Mouse (Mus musculus): Measurements from ENCODE around the gene Cgrrf1. TPM values are rescaled to one million over a fixed set of nuclear protein-coding genes. Genes with fewer than 3 reads are reported as not detected.

Gene Cgrrf1
- polyA plus RNA-seq (2015; fragmentation: Nextera tagmentation; extraction: Ambion mirVana) = 27.4 and 32.0 TPM in 2 replicates

- peaks cover 11% of the 10 kb centered on the region for H3K4me1 ChIP-seq (ENCODE audit: insufficient read depth, low read length)
- peak within 1 kb of the TSS; percentile 64 for H3K4me2 ChIP-seq (replicated peaks; ENCODE audit: low read depth, low read length)
- H3K9ac ChIP-seq (replicated peaks; ENCODE audit: low read length) = peak within 1 kb of the TSS; percentile 78
- under 1% methylated on average over 32 of the region's 32 CpGs for WGBS
- peak within 1 kb of the TSS; percentile 65 for H3K4me3 ChIP-seq (ENCODE audit: low read length)
- ATAC-seq (ENCODE audit: low FRiP score, low TSS enrichment) = peak; percentile 100
- no peaks in the 10 kb centered on the region for H3K9me3 ChIP-seq (ENCODE audit: low read length)
- no peaks in the 10 kb centered on the region for H3K27me3 ChIP-seq (ENCODE audit: insufficient read depth, low read length)
- H3K27ac ChIP-seq (ENCODE audit: low read length) = peak within 1 kb of the TSS; percentile 52
- H3K36me3 ChIP-seq (ENCODE audit: insufficient read depth, low read length) = no peaks in the 10 kb centered on the region
These were observed at the start of gene Cgrrf1 for GRCm38 (mm10) chr14:46831837-46832333. TSS of gene Cgrrf1 (plus strand) at chr14:46832125.

GRCm38 (mm10) chr14:46782187-46782828 is 49.6 kb upstream of the Cgrrf1 start:
- H3K27me3 ChIP-seq (ENCODE audit: insufficient read depth, low read length) = no peaks in the 10 kb centered on the region
- H3K9ac ChIP-seq (replicated peaks; ENCODE audit: low read length) = no peak overlapping the region
- H3K9me3 ChIP-seq (ENCODE audit: low read length) = peaks cover 7% of the 10 kb centered on the region; the same call in 1 of the 2 replicates
- H3K4me2 ChIP-seq (replicated peaks; ENCODE audit: low read depth, low read length) = no peak overlapping the region
- WGBS = 87% methylated on average over 8 of the region's 8 CpGs
- no peak overlapping the region for H3K27ac ChIP-seq (ENCODE audit: low read length)
- no peak for ATAC-seq (ENCODE audit: low FRiP score, low TSS enrichment)
- no peak overlapping the region for H3K4me3 ChIP-seq (ENCODE audit: low read length)
- peaks cover 50% of the 10 kb centered on the region for H3K36me3 ChIP-seq (ENCODE audit: insufficient read depth, low read length)
- peaks cover 10% of the 10 kb centered on the region for H3K4me1 ChIP-seq (ENCODE audit: insufficient read depth, low read length)

GRCm38 (mm10) chr14:46783327-46783926 is 48.5 kb upstream of the Cgrrf1 start:
- Histone ChIP-seq H3K4me1 (ENCODE audit: insufficient read depth, low read length) (peaks cover 10% of the 10 kb centered on the region), H3K9ac (replicated peaks; ENCODE audit: low read length) (no peak overlapping the region)

GRCm38 (mm10) chr14:46785247-46785646 is 46.7 kb upstream of the Cgrrf1 start:
- Histone ChIP-seq H3K9me3 (ENCODE audit: low read length) (no peaks in the 10 kb centered on the region), H3K36me3 (ENCODE audit: insufficient read depth, low read length) (peaks cover 22% of the 10 kb centered on the region)
- WGBS = 86% methylated on average over 5 of the region's 5 CpGs

More at GRCm38 (mm10) chr14:46783327-46783926, 48.5 kb upstream of the Cgrrf1 start:
- no peaks in the 10 kb centered on the region for H3K27me3 ChIP-seq (ENCODE audit: insufficient read depth, low read length)
- no peak overlapping the region for H3K4me2 ChIP-seq (replicated peaks; ENCODE audit: low read depth, low read length)
- H3K9me3 ChIP-seq (ENCODE audit: low read length) = peaks cover 7% of the 10 kb centered on the region; the same call in 1 of the 2 replicates
- H3K4me3 ChIP-seq (ENCODE audit: low read length) = no peak overlapping the region
- peaks cover 40% of the 10 kb centered on the region for H3K36me3 ChIP-seq (ENCODE audit: insufficient read depth, low read length)
- WGBS = 81% methylated on average over 10 of the region's 10 CpGs
- ATAC-seq (ENCODE audit: low FRiP score, low TSS enrichment) = no peak
- H3K27ac ChIP-seq (ENCODE audit: low read length) = no peak overlapping the region

GRCm38 (mm10) chr14:46787454-46787786 is 44.5 kb upstream of the Cgrrf1 start:
- 0% methylated on average over 11 of the region's 11 CpGs for WGBS

More at GRCm38 (mm10) chr14:46785247-46785646, 46.7 kb upstream of the Cgrrf1 start:
- no peaks in the 10 kb centered on the region for H3K27me3 ChIP-seq (ENCODE audit: insufficient read depth, low read length)
- H3K4me3 ChIP-seq (ENCODE audit: low read length) = no peak overlapping the region
- ATAC-seq (ENCODE audit: low FRiP score, low TSS enrichment) = no peak
- peaks cover 14% of the 10 kb centered on the region for H3K4me1 ChIP-seq (ENCODE audit: insufficient read depth, low read length)
- no peak overlapping the region for H3K9ac ChIP-seq (replicated peaks; ENCODE audit: low read length)
- H3K4me2 ChIP-seq (replicated peaks; ENCODE audit: low read depth, low read length) = no peak overlapping the region
- H3K27ac ChIP-seq (ENCODE audit: low read length) = no peak overlapping the region

GRCm38 (mm10) chr14:46787787-46788504 is 44.0 kb upstream of the Cgrrf1 start, which contains the start of gene Cnih1:
TSS of gene Cnih1 (minus strand) at chr14:46788411.
- Histone ChIP-seq H3K9me3 (ENCODE audit: low read length) (no peaks in the 10 kb centered on the region), H3K4me1 (ENCODE audit: insufficient read depth, low read length) (peaks cover 14% of the 10 kb centered on the region), H3K27ac (ENCODE audit: low read length) (peak within 1 kb of the TSS; percentile 97), H3K27me3 (ENCODE audit: insufficient read depth, low read length) (no peaks in the 10 kb centered on the region), H3K4me3 (ENCODE audit: low read length) (peak within 1 kb of the TSS; percentile 90), H3K36me3 (ENCODE audit: insufficient read depth, low read length) (0 out of 2 replicates have a peak, but pooled peaks cover 4% of the 10 kb centered on the region), H3K4me2 (replicated peaks; ENCODE audit: low read depth, low read length) (peak within 1 kb of the TSS; percentile 79), H3K9ac (replicated peaks; ENCODE audit: low read length) (peak within 1 kb of the TSS; percentile 97)
- under 1% methylated on average over 73 of the region's 86 CpGs for WGBS
- ATAC-seq (ENCODE audit: low FRiP score, low TSS enrichment) = peak; percentile 96

More at GRCm38 (mm10) chr14:46787454-46787786, 44.5 kb upstream of the Cgrrf1 start:
- no peaks in the 10 kb centered on the region for H3K9me3 ChIP-seq (ENCODE audit: low read length)
- no peaks in the 10 kb centered on the region for H3K27me3 ChIP-seq (ENCODE audit: insufficient read depth, low read length)
- H3K27ac ChIP-seq (ENCODE audit: low read length) = peak overlapping the region; percentile 97
- peaks cover 14% of the 10 kb centered on the region for H3K4me1 ChIP-seq (ENCODE audit: insufficient read depth, low read length)
- 0 out of 2 replicates have a peak, but pooled peaks have one; percentile 3 for ATAC-seq (ENCODE audit: low FRiP score, low TSS enrichment)
- peak overlapping the region; percentile 79 for H3K4me2 ChIP-seq (replicated peaks; ENCODE audit: low read depth, low read length)
- peak overlapping the region; percentile 97 for H3K9ac ChIP-seq (replicated peaks; ENCODE audit: low read length)
- H3K36me3 ChIP-seq (ENCODE audit: insufficient read depth, low read length) = 0 out of 2 replicates have a peak, but pooled peaks cover 9% of the 10 kb centered on the region
- peak overlapping the region; percentile 90 for H3K4me3 ChIP-seq (ENCODE audit: low read length)

GRCm38 (mm10) chr14:46788505-46788901 is 43.4 kb upstream of the Cgrrf1 start:
- H3K27me3 ChIP-seq (ENCODE audit: insufficient read depth, low read length) = no peaks in the 10 kb centered on the region
- H3K9me3 ChIP-seq (ENCODE audit: low read length) = no peaks in the 10 kb centered on the region
- H3K27ac ChIP-seq (ENCODE audit: low read length) = peak overlapping the region; percentile 72
- H3K36me3 ChIP-seq (ENCODE audit: insufficient read depth, low read length) = 0 out of 2 replicates have a peak, but pooled peaks cover 4% of the 10 kb centered on the region
- 23% methylated on average over 8 of the region's 8 CpGs for WGBS
- peak overlapping the region; percentile 90 for H3K4me3 ChIP-seq (ENCODE audit: low read length)
- H3K4me2 ChIP-seq (replicated peaks; ENCODE audit: low read depth, low read length) = peak overlapping the region; percentile 47
- H3K4me1 ChIP-seq (ENCODE audit: insufficient read depth, low read length) = peaks cover 14% of the 10 kb centered on the region
- no peak for ATAC-seq (ENCODE audit: low FRiP score, low TSS enrichment)
- H3K9ac ChIP-seq (replicated peaks; ENCODE audit: low read length) = peak overlapping the region; percentile 97

- no peak for ATAC-seq (ENCODE audit: low FRiP score, low TSS enrichment)
- H3K27ac ChIP-seq (ENCODE audit: low read length) = no peak overlapping the region
- no peak overlapping the region for H3K4me3 ChIP-seq (ENCODE audit: low read length)
- no peak overlapping the region for H3K9ac ChIP-seq (replicated peaks; ENCODE audit: low read length)
- peaks cover 14% of the 10 kb centered on the region for H3K4me1 ChIP-seq (ENCODE audit: insufficient read depth, low read length)
- no peak overlapping the region for H3K4me2 ChIP-seq (replicated peaks; ENCODE audit: low read depth, low read length)
- H3K27me3 ChIP-seq (ENCODE audit: insufficient read depth, low read length) = no peaks in the 10 kb centered on the region
- H3K9me3 ChIP-seq (ENCODE audit: low read length) = no peaks in the 10 kb centered on the region
- no peaks in the 10 kb centered on the region for H3K36me3 ChIP-seq (ENCODE audit: insufficient read depth, low read length)
- WGBS = 84% methylated on average over 4 of the region's 4 CpGs
These were observed 41.6 kb upstream of the Cgrrf1 start for GRCm38 (mm10) chr14:46790303-46790702.

- Histone ChIP-seq H3K4me1 (ENCODE audit: insufficient read depth, low read length) (peaks cover 14% of the 10 kb centered on the region), H3K27me3 (ENCODE audit: insufficient read depth, low read length) (no peaks in the 10 kb centered on the region), H3K36me3 (ENCODE audit: insufficient read depth, low read length) (no peaks in the 10 kb centered on the region), H3K9ac (replicated peaks; ENCODE audit: low read length) (no peak overlapping the region), H3K4me3 (ENCODE audit: low read length) (no peak overlapping the region), H3K27ac (ENCODE audit: low read length) (no peak overlapping the region), H3K4me2 (replicated peaks; ENCODE audit: low read depth, low read length) (no peak overlapping the region), H3K9me3 (ENCODE audit: low read length) (no peaks in the 10 kb centered on the region)
- WGBS = 86% methylated on average over 6 of the region's 6 CpGs
- no peak for ATAC-seq (ENCODE audit: low FRiP score, low TSS enrichment)
These were observed 41.2 kb upstream of the Cgrrf1 start for GRCm38 (mm10) chr14:46790723-46791122.

Measured in kidney, embryonic 16.5 days (tissue).